Mouse (Mus musculus): ENCODE results near the gene Cttn.

The Cttn gene

GRCm38 (mm10) chr7:144449637-144450570, 20.9 kb downstream of the Cttn start:
- DNase-seq (ENCODE audit: inconsistent age in 2 of 2, low spot score in 1 of 2): peak; percentile 97 to 100

- no peak for DNase-seq (ENCODE audit: inconsistent age in 2 of 2, low spot score in 1 of 2)
These were observed 22.6 kb downstream of the Cttn start for GRCm38 (mm10) chr7:144448186-144448585.

GRCm38 (mm10) chr7:144447146-144447545, 23.7 kb downstream of the Cttn start:
- DNase-seq (ENCODE audit: inconsistent age in 2 of 2, low spot score in 1 of 2): no peak

- DNase-seq (ENCODE audit: inconsistent age in 2 of 2, low spot score in 1 of 2): no peak
These were observed 26.0 kb downstream of the Cttn start for GRCm38 (mm10) chr7:144444788-144445187.

GRCm38 (mm10) chr7:144441976-144442375, 28.8 kb downstream of the Cttn start:
- no peak for DNase-seq (ENCODE audit: inconsistent age in 2 of 2, low spot score in 1 of 2)

- no peak for DNase-seq (ENCODE audit: inconsistent age in 2 of 2, low spot score in 1 of 2)
These were observed 29.3 kb downstream of the Cttn start for GRCm38 (mm10) chr7:144441466-144441865.

GRCm38 (mm10) chr7:144438811-144439210, 32.0 kb downstream of the Cttn start:
- no peak for DNase-seq (ENCODE audit: inconsistent age in 2 of 2, low spot score in 1 of 2)

- DNase-seq (ENCODE audit: inconsistent age in 2 of 2, low spot score in 1 of 2): no peak
These were observed 37.9 kb downstream of the Cttn start for GRCm38 (mm10) chr7:144432920-144433319.

- DNase-seq (ENCODE audit: inconsistent age in 2 of 2, low spot score in 1 of 2): peak in 1 of 2 experiments; percentile 64
These were observed 43.3 kb downstream of the Cttn start for GRCm38 (mm10) chr7:144427460-144427859.

GRCm38 (mm10) chr7:144426594-144426993, 44.2 kb downstream of the Cttn start:
- no peak for DNase-seq (ENCODE audit: inconsistent age in 2 of 2, low spot score in 1 of 2)

- peak; percentile 43 to 81 for DNase-seq (ENCODE audit: inconsistent age in 2 of 2, low spot score in 1 of 2)
These were observed 44.9 kb downstream of the Cttn start for GRCm38 (mm10) chr7:144425953-144426352.

- no peak for DNase-seq (ENCODE audit: inconsistent age in 2 of 2, low spot score in 1 of 2)
These were observed 49.3 kb downstream of the Cttn start for GRCm38 (mm10) chr7:144421478-144421877.

GRCm38 (mm10) chr7:144420552-144420951, 50.3 kb downstream of the Cttn start:
- no peak for DNase-seq (ENCODE audit: inconsistent age in 2 of 2, low spot score in 1 of 2)

- DNase-seq (ENCODE audit: inconsistent age in 2 of 2, low spot score in 1 of 2): peak; percentile 87 to 91
These were observed 53.0 kb downstream of the Cttn start for GRCm38 (mm10) chr7:144417644-144418343.

GRCm38 (mm10) chr7:144417234-144417633, 53.6 kb downstream of the Cttn start:
- DNase-seq (ENCODE audit: inconsistent age in 2 of 2, low spot score in 1 of 2): no peak

- DNase-seq (ENCODE audit: inconsistent age in 2 of 2, low spot score in 1 of 2): peak; percentile 58 to 79
These were observed 55.0 kb downstream of the Cttn start for GRCm38 (mm10) chr7:144415795-144416194.

- DNase-seq (ENCODE audit: inconsistent age in 2 of 2, low spot score in 1 of 2): no peak
These were observed 56.2 kb downstream of the Cttn start for GRCm38 (mm10) chr7:144414632-144415031.

GRCm38 (mm10) chr7:144411967-144412906, 58.6 kb downstream of the Cttn start:
- DNase-seq (ENCODE audit: inconsistent age in 2 of 2, low spot score in 1 of 2): no peak

- DNase-seq (ENCODE audit: inconsistent age in 2 of 2, low spot score in 1 of 2): no peak
These were observed 61.1 kb downstream of the Cttn start for GRCm38 (mm10) chr7:144409682-144410081.

GRCm38 (mm10) chr7:144408464-144409000, 62.3 kb downstream of the Cttn start:
- DNase-seq (ENCODE audit: inconsistent age in 2 of 2, low spot score in 1 of 2): no peak

GRCm38 (mm10) chr7:144407675-144408074, 63.1 kb downstream of the Cttn start:
- no peak for DNase-seq (ENCODE audit: inconsistent age in 2 of 2, low spot score in 1 of 2)
